Mouse (Mus musculus) heart, embryonic 15.5 days (tissue): ENCODE data around the gene Rflna. TPM values are rescaled to one million over a fixed set of nuclear protein-coding genes. Genes with fewer than 3 reads are reported as not detected.
A peak's percentile ranks its signal among the peaks of the same experiment; 100 is the strongest.

ENCODE experiments used
- ATAC-seq: fragments of 200-750 bp; cut with Nextera tagmentation; replicated peaks from 2 replicates; pipeline ENCODE4 v1.8.0; 2017; ENCODE audit warnings: low read depth, moderate TSS enrichment; ENCODE audit not compliant: insufficient number of reproducible peaks, insufficient read depth, low FRiP score
- H3K27ac ChIP-seq: fragments of 300-500 bp; sonication (generic); 2 replicates; pipeline ENCODE4 v1.5.1; 2015; ENCODE audit warnings: mild to moderate bottlenecking, inconsistent platforms
- H3K27me3 ChIP-seq: fragments of 300-500 bp; sonication (generic); 2 replicates; pipeline ENCODE4 v1.6.1; 2015; ENCODE audit warnings: inconsistent platforms
- H3K36me3 ChIP-seq: fragments of 300-500 bp; sonication (generic); 2 replicates; pipeline ENCODE4 v1.6.1; 2015; ENCODE audit warnings: mild to moderate bottlenecking, inconsistent platforms
- H3K4me1 ChIP-seq: fragments of 300-500 bp; sonication (generic); replicated peaks from 2 replicates; pipeline ENCODE4 v1.6.1; 2015; ENCODE audit warnings: inconsistent platforms
- H3K4me2 ChIP-seq: fragments of 300-500 bp; sonication (generic); 2 replicates; pipeline ENCODE4 v1.6.1; 2015; ENCODE audit warnings: inconsistent platforms, mild to moderate bottlenecking, moderate library complexity
- H3K4me3 ChIP-seq: fragments of 300-500 bp; sonication (generic); 2 replicates; pipeline ENCODE4 v1.5.1; 2015; ENCODE audit warnings: mild to moderate bottlenecking, inconsistent platforms
- H3K9ac ChIP-seq: fragments of 300-500 bp; sonication (generic); 2 replicates; pipeline ENCODE4 v1.6.1; 2015; ENCODE audit warnings: mild to moderate bottlenecking, inconsistent platforms
- H3K9me3 ChIP-seq: fragments of 300-500 bp; sonication (generic); replicated peaks from 2 replicates; pipeline ENCODE4 v1.6.1; 2016; ENCODE audit warnings: inconsistent platforms
- WGBS: fragments of 180-500 bp; shearing (Covaris S2); methylation state at CpG from one replicate; pipeline ENCODE4 v1.1.7; 2015; ENCODE audit warnings: mixed read lengths; 5-methylcytosine and 5-hydroxymethylcytosine counted together
- polyA plus RNA-seq: library from polyadenylated mRNA; unstranded; fragments of >200 nt; fragmentation: Nextera tagmentation; extraction: Ambion mirVana; gene quantifications from 2 replicates; pipeline ENCODE4 v1.2.1, GENCODE M21; 2015

Gene Rflna
- polyA plus RNA-seq, 1 experiment from 2014 or later = 1.3 TPM

DNA sequence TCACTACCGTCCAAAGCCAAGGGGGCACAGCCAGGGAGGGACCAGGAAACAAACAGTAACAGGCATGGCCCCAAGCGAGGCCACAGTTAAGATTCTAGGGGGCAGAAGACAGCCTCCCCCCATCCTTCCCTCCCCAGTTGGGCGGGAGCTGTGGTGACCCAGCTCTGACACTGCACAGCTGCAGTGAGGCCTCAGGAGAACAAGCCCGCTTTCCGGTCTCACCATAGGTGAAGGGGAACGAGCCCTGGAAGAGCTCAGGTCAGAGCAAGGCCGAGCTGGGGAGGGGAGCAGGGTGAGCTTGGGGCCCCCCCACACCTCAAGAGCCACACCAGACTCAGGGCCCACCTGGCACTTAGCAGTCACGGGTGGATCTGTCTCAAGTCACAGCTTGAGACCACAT lies 52.9 kb downstream of the Rflna start:
- peak overlapping the region; percentile 75 for H3K4me2 ChIP-seq
- H3K36me3 ChIP-seq = peaks cover 5% of the 10 kb centered on the region; the same call in 1 of the 2 replicates
- no peaks in the 10 kb centered on the region for H3K9me3 ChIP-seq
- no peak for ATAC-seq
- WGBS = 71% methylated on average over 8 of the region's 8 CpGs
- no peak overlapping the region for H3K4me3 ChIP-seq
- no peaks in the 10 kb centered on the region for H3K27me3 ChIP-seq
- peak overlapping the region; percentile 82; the same call in 1 of the 2 replicates for H3K27ac ChIP-seq
- no peak overlapping the region for H3K9ac ChIP-seq
- peaks cover 98% of the 10 kb centered on the region for H3K4me1 ChIP-seq

DNA sequence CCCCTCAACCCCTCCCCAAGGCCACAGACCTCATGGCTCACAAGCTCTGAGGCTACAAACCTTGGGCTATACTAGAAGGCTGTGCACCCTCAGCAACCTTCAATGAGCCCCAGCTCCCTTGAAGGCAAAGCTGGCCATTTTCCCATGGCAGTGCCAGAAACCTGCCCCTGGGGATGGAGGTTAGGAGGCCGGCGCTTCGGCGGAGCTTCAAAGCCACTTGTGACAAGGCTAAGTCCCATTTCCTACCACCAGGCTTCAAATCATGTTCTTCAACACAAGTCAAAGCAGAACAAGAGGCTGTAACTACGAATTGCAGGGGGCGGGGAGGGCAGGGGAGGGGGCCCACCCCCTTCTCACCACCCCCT lies 53.3 kb downstream of the Rflna start:
- Histone ChIP-seq H3K4me2 (peak overlapping the region; percentile 75), H3K4me1 (peaks cover 98% of the 10 kb centered on the region), H3K9ac (no peak overlapping the region), H3K9me3 (no peaks in the 10 kb centered on the region), H3K27ac (peak overlapping the region; percentile 82), H3K36me3 (peaks cover 5% of the 10 kb centered on the region; the same call in 1 of the 2 replicates), H3K27me3 (no peaks in the 10 kb centered on the region), H3K4me3 (peak overlapping the region; percentile 46)
- 41% methylated on average over 6 of the region's 6 CpGs for WGBS
- ATAC-seq = no peak

DNA sequence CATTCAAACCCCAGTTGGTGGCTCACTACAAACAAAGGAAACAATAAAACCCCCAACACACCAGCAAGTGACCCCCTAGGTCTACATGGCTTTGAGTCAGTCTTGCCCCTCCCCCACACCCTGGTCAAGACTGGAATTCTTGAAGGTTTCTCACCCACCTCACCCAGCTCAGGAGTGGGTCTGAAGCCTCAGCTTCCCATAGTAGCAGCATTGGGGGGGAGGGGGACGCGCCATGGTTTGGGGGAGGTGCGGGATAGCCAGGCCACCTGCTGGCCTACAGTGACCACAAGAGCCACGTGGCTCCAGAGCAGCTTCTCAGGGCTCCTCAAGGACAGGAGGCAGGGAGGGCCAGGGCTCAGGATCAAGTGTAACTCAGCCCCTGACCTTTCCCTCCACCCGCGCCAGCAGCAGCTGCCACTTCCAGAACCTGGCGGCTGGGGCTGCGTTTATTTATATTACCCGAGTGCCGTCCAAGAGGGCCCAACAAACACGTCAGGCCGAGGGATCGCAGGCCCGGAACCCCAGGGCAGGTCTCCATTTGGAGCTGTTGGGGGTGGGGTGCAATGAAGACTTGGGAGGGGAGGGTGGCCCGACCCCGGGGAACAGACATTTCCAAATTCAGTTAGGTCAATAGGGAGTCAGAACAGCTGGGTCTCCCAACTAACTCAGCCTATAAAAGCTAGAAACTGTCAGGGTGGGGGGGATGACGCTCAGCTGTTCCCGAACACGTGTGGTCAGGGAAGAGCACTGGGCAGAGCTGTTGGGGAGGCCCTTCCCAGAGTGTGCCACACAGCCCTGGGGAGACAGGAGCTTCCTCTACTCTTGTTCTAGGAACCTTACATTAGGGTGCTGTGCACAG lies 53.9 kb downstream of the Rflna start:
- WGBS = 14% methylated on average over 19 of the region's 19 CpGs
- 0 out of 2 replicates have a peak, but pooled peaks have one; percentile 12 for ATAC-seq
- H3K4me3 ChIP-seq = peak overlapping the region; percentile 46

GRCm38 (mm10) chr5:125057555-125058266 lies 54.7 kb downstream of the Rflna start:
- H3K9me3 ChIP-seq = no peaks in the 10 kb centered on the region
- peaks cover 5% of the 10 kb centered on the region; the same call in 1 of the 2 replicates for H3K36me3 ChIP-seq
- ATAC-seq = peak; percentile 4; the same call in 1 of the 2 replicates
- H3K27ac ChIP-seq = peak overlapping the region; percentile 82
- peak overlapping the region; percentile 43 for H3K9ac ChIP-seq
- WGBS = 17% methylated on average over 29 of the region's 29 CpGs
- no peaks in the 10 kb centered on the region for H3K27me3 ChIP-seq
- peak overlapping the region; percentile 75 for H3K4me2 ChIP-seq
- peak overlapping the region; percentile 46 for H3K4me3 ChIP-seq
- peaks cover 89% of the 10 kb centered on the region for H3K4me1 ChIP-seq

More for the DNA sequence above, 53.9 kb downstream of the Rflna start:
- H3K36me3 ChIP-seq = peaks cover 5% of the 10 kb centered on the region; the same call in 1 of the 2 replicates
- H3K9me3 ChIP-seq = no peaks in the 10 kb centered on the region
- H3K9ac ChIP-seq = peak overlapping the region; percentile 43
- H3K4me2 ChIP-seq = peak overlapping the region; percentile 75
- H3K27me3 ChIP-seq = no peaks in the 10 kb centered on the region
- H3K27ac ChIP-seq = peak overlapping the region; percentile 82
- peaks cover 96% of the 10 kb centered on the region for H3K4me1 ChIP-seq

- Histone ChIP-seq H3K9me3 (no peaks in the 10 kb centered on the region), H3K27ac (peak overlapping the region; percentile 82)
- ATAC-seq = peak; percentile 67
These were observed 55.2 kb downstream of the Rflna start for GRCm38 (mm10) chr5:125058267-125058668.

More at GRCm38 (mm10) chr5:125058267-125058668, 55.2 kb downstream of the Rflna start:
- WGBS = under 1% methylated on average over 28 of the region's 29 CpGs
- H3K36me3 ChIP-seq = peaks cover 5% of the 10 kb centered on the region; the same call in 1 of the 2 replicates
- peaks cover 89% of the 10 kb centered on the region for H3K4me1 ChIP-seq
- peak overlapping the region; percentile 43 for H3K9ac ChIP-seq
- no peaks in the 10 kb centered on the region for H3K27me3 ChIP-seq
- peak overlapping the region; percentile 46 for H3K4me3 ChIP-seq
- H3K4me2 ChIP-seq = peak overlapping the region; percentile 75

Other genes with a start within 250 kb of the Rflna start
- 2.8 and 5.0 TPM in 2 replicates for gene Ccdc92, start 140.8 kb upstream of the Rflna start, polyA plus RNA-seq
- gene Zfp664, start 140.5 kb upstream of the Rflna start, polyA plus RNA-seq = 52.2 and 62.3 TPM in 2 replicates
- 14.9 and 22.2 TPM in 2 replicates for gene Ncor2, start 176.0 kb downstream of the Rflna start, polyA plus RNA-seq